ENCODE assay signal across 23 mouse cellular contexts in the genomic region with DNA sequence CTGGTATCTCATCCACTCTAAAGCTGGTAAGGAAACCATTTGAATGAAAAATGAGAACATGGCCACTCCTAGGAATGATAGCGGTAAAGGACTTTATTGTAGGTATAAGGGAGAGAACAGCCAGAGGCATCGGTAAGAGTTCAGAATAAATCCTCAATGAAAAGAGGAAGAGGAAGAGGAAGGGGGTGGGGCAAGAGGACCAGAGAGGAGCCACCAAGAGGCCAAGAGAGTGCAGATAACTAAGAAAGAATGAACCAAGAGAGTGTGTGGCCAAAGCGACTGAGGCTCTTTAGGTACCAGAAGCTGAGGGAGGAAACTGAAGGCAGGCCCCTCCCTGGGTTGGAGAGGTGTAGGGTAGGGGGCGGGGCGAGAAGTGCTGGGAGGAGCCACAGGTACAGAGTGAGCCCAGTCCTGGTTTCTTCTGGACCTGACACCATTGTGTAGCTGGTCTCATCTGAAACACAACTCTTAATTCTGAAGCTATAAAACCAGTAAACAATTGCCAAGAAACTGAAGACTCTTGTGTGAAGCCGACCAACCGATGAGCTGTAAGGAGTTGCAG. TPM values are rescaled to one million over a fixed set of nuclear protein-coding genes. Genes with fewer than 3 reads are reported as not detected.
DNase-seq lines count a peak whose midpoint lies in the region; ATAC-seq lines count a peak whose summit lies in the region.
"Had no signal": no experiment of that assay in that cellular context is flagged by ENCODE, and none has a peak within 500 bp of the region (broad histone marks: within the 10 kb centered on the region; RNA-seq: fewer than 3 reads in every experiment).

No protein-coding gene starts in this region.

- no peaks in the 10 kb centered on the region for H3K27me3 ChIP-seq in hindbrain, embryonic 15.5 days
- H3K27me3 ChIP-seq in hindbrain, embryonic 12.5 days: no peaks in the 10 kb centered on the region
- H3K27me3 ChIP-seq: limb, embryonic 12.5 days; liver, embryonic 15.5 days; lung, embryonic 15.5 days; midbrain, embryonic 13.5 days had no signal

- no peak overlapping the region for H3K9ac ChIP-seq in hindbrain, embryonic 15.5 days
- no peak overlapping the region for H3K9ac ChIP-seq in hindbrain, embryonic 12.5 days
- H3K9ac ChIP-seq: forebrain, postnatal 0 days; limb, embryonic 12.5 days; liver, embryonic 15.5 days; lung, embryonic 15.5 days; midbrain, embryonic 13.5 days had no signal

- DNase-seq in testis, postnatal 10 days (ENCODE audit: low spot score): peak; percentile 44
- DNase-seq in testis, postnatal 14 days (ENCODE audit: low spot score): no peak
- DNase-seq in R1 (ENCODE audit: low read depth, low spot score): peak; percentile 53
- DNase-seq in adrenal gland, postnatal 10 days: no peak
- DNase-seq: adrenal gland, postnatal 36 days; cerebellum, adult 18-20 months; cerebellum, postnatal 10 days; heart, postnatal 14 days; kidney, adult 9 months; kidney, postnatal 25 days; thymus, postnatal 25 days had no signal

- no peaks in the 10 kb centered on the region for H3K9me3 ChIP-seq in hindbrain, embryonic 15.5 days
- H3K9me3 ChIP-seq in hindbrain, embryonic 12.5 days (replicated peaks): no peaks in the 10 kb centered on the region
- H3K9me3 ChIP-seq: limb, embryonic 12.5 days; liver, embryonic 15.5 days; lung, embryonic 15.5 days; midbrain, embryonic 13.5 days had no signal

- no peak overlapping the region for H3K4me2 ChIP-seq in hindbrain, embryonic 15.5 days
- no peak overlapping the region for H3K4me2 ChIP-seq in hindbrain, embryonic 12.5 days (replicated peaks)
- H3K4me2 ChIP-seq: limb, embryonic 12.5 days; liver, embryonic 15.5 days; lung, embryonic 15.5 days; midbrain, embryonic 13.5 days had no signal

- no peak overlapping the region for H3K4me3 ChIP-seq in hindbrain, embryonic 15.5 days
- no peak overlapping the region for H3K4me3 ChIP-seq in hindbrain, embryonic 12.5 days
- H3K4me3 ChIP-seq: erythroblast, embryonic 14.5 days; limb, embryonic 12.5 days; liver, embryonic 15.5 days; lung, embryonic 15.5 days; megakaryocyte, embryonic 14.5 days; midbrain, embryonic 13.5 days had no signal

- 87% methylated on average over 7 of the region's 7 CpGs for WGBS in hindbrain, embryonic 15.5 days
- 79% methylated on average over 7 of the region's 7 CpGs for WGBS in hindbrain, embryonic 12.5 days

- H3K36me3 ChIP-seq in hindbrain, embryonic 15.5 days: no peaks in the 10 kb centered on the region
- no peaks in the 10 kb centered on the region for H3K36me3 ChIP-seq in hindbrain, embryonic 12.5 days
- H3K36me3 ChIP-seq: limb, embryonic 12.5 days; liver, embryonic 15.5 days; lung, embryonic 15.5 days; midbrain, embryonic 13.5 days had no signal

- no peaks in the 10 kb centered on the region for H3K4me1 ChIP-seq in hindbrain, embryonic 15.5 days (replicated peaks)
- H3K4me1 ChIP-seq in hindbrain, embryonic 12.5 days: no peaks in the 10 kb centered on the region
- H3K4me1 ChIP-seq: limb, embryonic 12.5 days; liver, embryonic 15.5 days; lung, embryonic 15.5 days had no signal

- no peak overlapping the region for H3K27ac ChIP-seq in hindbrain, embryonic 15.5 days (replicated peaks)
- no peak overlapping the region for H3K27ac ChIP-seq in hindbrain, embryonic 12.5 days
- H3K27ac ChIP-seq: limb, embryonic 12.5 days; liver, embryonic 15.5 days; lung, embryonic 15.5 days; midbrain, embryonic 13.5 days had no signal

- peak; percentile 58; the same call in 1 of the 2 replicates for ATAC-seq in hindbrain, embryonic 15.5 days (ENCODE audit: low FRiP score, low read depth)
- ATAC-seq in hindbrain, embryonic 12.5 days (ENCODE audit: low FRiP score): no peak
- peak; percentile 57; the same call in 1 of the 2 replicates for ATAC-seq in megakaryocyte progenitor cell, adult 5-6 weeks (replicated peaks; ENCODE audit: poor library complexity)
- ATAC-seq: intestine, embryonic 16.5 days; Patski had no signal

RNA-seq across cellular contexts. Expression of gene Hmgxb4, which starts 20.8 kb away (rescaled TPM):
- 32.9 and 37.7 TPM in 2 replicates for polyA plus RNA-seq in hindbrain, embryonic 15.5 days (2015; fragmentation: Nextera tagmentation; extraction: Ambion mirVana)
- polyA plus RNA-seq in hindbrain, embryonic 12.5 days (2016; fragmentation: Nextera tagmentation; extraction: Ambion mirVana): 38.1 and 41.3 TPM in 2 replicates
- total RNA-seq in megakaryocyte progenitor cell, adult 5-6 weeks (2015): 33.8 and 42.0 TPM in 2 replicates
- 70.8 and 74.8 TPM in 2 replicates for total RNA-seq in megakaryocyte progenitor cell, adult 5-6 weeks (2017)
- 10 to 100 TPM; 22.9 to 27.3 TPM for total RNA-seq in adrenal gland, postnatal 10 days (2021)

Comparison
In these comparisons a context has a peak if more than half of its experiments do, and no peak if none do; other contexts are left out.
1. DNase-seq: peak in testis, postnatal 10 days (single experiment) and R1 (single experiment); none in testis, postnatal 14 days (single experiment) and adrenal gland, postnatal 10 days (single experiment).